In genomic region chr14:86396876-86397275, GRCm38 (mm10) we compare ENCODE assay signal across 11 mouse cellular contexts.
"Had no signal": no experiment of that assay in that cellular context is flagged by ENCODE, and none has a peak within 500 bp of the region (broad histone marks: within the 10 kb centered on the region; RNA-seq: fewer than 3 reads in every experiment).

No protein-coding gene starts in this region.

- H3K36me3 ChIP-seq: kidney, embryonic 15.5 days; limb, embryonic 13.5 days; midbrain, embryonic 12.5 days; neural tube, embryonic 15.5 days; stomach, embryonic 15.5 days had no signal

- H3K27me3 ChIP-seq: neural tube, embryonic 15.5 days; stomach, embryonic 15.5 days had no signal

- DNase-seq: kidney, postnatal 14 days; lung, adult 18-20 months; thymus, adult 2 months; thymus, postnatal 4 days had no signal

- H3K4me2 ChIP-seq: stomach, embryonic 15.5 days had no signal

- H3K4me3 ChIP-seq: limb, embryonic 13.5 days; myocyte; stomach, embryonic 15.5 days had no signal

- H3K4me1 ChIP-seq: stomach, embryonic 15.5 days had no signal

- H3K9me3 ChIP-seq: kidney, embryonic 15.5 days; limb, embryonic 13.5 days; midbrain, embryonic 12.5 days; neural tube, embryonic 15.5 days; stomach, embryonic 15.5 days had no signal

- H3K9ac ChIP-seq: kidney, embryonic 15.5 days; limb, embryonic 13.5 days; liver, embryonic 14.5 days; midbrain, embryonic 12.5 days; neural tube, embryonic 15.5 days; stomach, embryonic 15.5 days had no signal

- H3K27ac ChIP-seq: kidney, embryonic 15.5 days; limb, embryonic 13.5 days; liver, embryonic 14.5 days; stomach, embryonic 15.5 days had no signal
